12 mouse cellular contexts compared by ENCODE assay signal in genomic region chr15:27506127-27506886, GRCm38 (mm10). TPM values are rescaled to one million over a fixed set of nuclear protein-coding genes. Genes with fewer than 3 reads are reported as not detected.
DNase-seq lines count a peak whose midpoint lies in the region; ATAC-seq and TF ChIP-seq lines count a peak whose summit lies in the region.
"Had no signal": no experiment of that assay in that cellular context is flagged by ENCODE, and none has a peak within 500 bp of the region (broad histone marks: within the 10 kb centered on the region; RNA-seq: fewer than 3 reads in every experiment).

No protein-coding gene starts in this region.

- TF ChIP-seq CTCF in liver, adult 2 months (IDR thresholded peaks at IDR 0.05; ENCODE audit: low read depth, low read length) = no peak

- no peak overlapping the region for H3K4me3 ChIP-seq in forebrain, embryonic 10.5 days
- no peak overlapping the region for H3K4me3 ChIP-seq in forebrain, embryonic 11.5 days (ENCODE audit: low read depth, low read length)
- H3K4me3 ChIP-seq in midbrain, embryonic 11.5 days (ENCODE audit: low read depth, low read length) = no peak overlapping the region
- H3K4me3 ChIP-seq in midbrain, embryonic 10.5 days = no peak overlapping the region
- no peak overlapping the region for H3K4me3 ChIP-seq in liver, adult 2 months (ENCODE audit: insufficient read depth, low read depth, low read length)
- H3K4me3 ChIP-seq: hindbrain, embryonic 13.5 days had no signal

- no peak for TF ChIP-seq POLR2A in liver, adult 2 months (IDR thresholded peaks at IDR 0.05; ENCODE audit: extremely low read depth, insufficient read depth, low read length)

- H3K4me1 ChIP-seq in forebrain, embryonic 10.5 days = peaks cover 23% of the 10 kb centered on the region
- H3K4me1 ChIP-seq in forebrain, embryonic 11.5 days (replicated peaks; ENCODE audit: control insufficient read depth, insufficient read depth, low read length) = 0 out of 2 replicates have a peak, but pooled peaks cover 2% of the 10 kb centered on the region
- no peaks in the 10 kb centered on the region for H3K4me1 ChIP-seq in midbrain, embryonic 11.5 days (ENCODE audit: control insufficient read depth, insufficient read depth, low read length)
- peaks cover 18% of the 10 kb centered on the region for H3K4me1 ChIP-seq in midbrain, embryonic 10.5 days
- no peaks in the 10 kb centered on the region for H3K4me1 ChIP-seq in liver, adult 2 months (ENCODE audit: control insufficient read depth, insufficient read depth, low read length)

- no peaks in the 10 kb centered on the region for H3K36me3 ChIP-seq in forebrain, embryonic 10.5 days (replicated peaks)
- no peaks in the 10 kb centered on the region for H3K36me3 ChIP-seq in forebrain, embryonic 11.5 days (ENCODE audit: control insufficient read depth, insufficient read depth, low read length)
- no peaks in the 10 kb centered on the region for H3K36me3 ChIP-seq in midbrain, embryonic 11.5 days (ENCODE audit: control insufficient read depth, insufficient read depth, low read length)
- H3K36me3 ChIP-seq in midbrain, embryonic 10.5 days = no peaks in the 10 kb centered on the region
- no peaks in the 10 kb centered on the region for H3K36me3 ChIP-seq in liver, adult 2 months (ENCODE audit: control insufficient read depth, insufficient read depth, low read length)
- H3K36me3 ChIP-seq: hindbrain, embryonic 13.5 days had no signal

- H3K27me3 ChIP-seq in forebrain, embryonic 10.5 days (ENCODE audit: poor library complexity, severe bottlenecking) = no peaks in the 10 kb centered on the region
- H3K27me3 ChIP-seq in forebrain, embryonic 11.5 days (ENCODE audit: control insufficient read depth, insufficient read depth, low read length) = no peaks in the 10 kb centered on the region
- H3K27me3 ChIP-seq in midbrain, embryonic 11.5 days (ENCODE audit: control insufficient read depth, insufficient read depth, low read length) = no peaks in the 10 kb centered on the region
- H3K27me3 ChIP-seq in midbrain, embryonic 10.5 days (ENCODE audit: low read depth, poor library complexity, severe bottlenecking) = no peaks in the 10 kb centered on the region
- H3K27me3 ChIP-seq in liver, adult 2 months (ENCODE audit: control insufficient read depth, insufficient read depth, low read length) = no peaks in the 10 kb centered on the region
- H3K27me3 ChIP-seq: hindbrain, embryonic 13.5 days had no signal

- no peak overlapping the region for H3K4me2 ChIP-seq in forebrain, embryonic 11.5 days (ENCODE audit: low read depth, low read length, severe bottlenecking)
- no peak overlapping the region for H3K4me2 ChIP-seq in midbrain, embryonic 11.5 days
- H3K4me2 ChIP-seq: hindbrain, embryonic 13.5 days had no signal

- 75% methylated on average over 5 of the region's 5 CpGs for WGBS in forebrain, embryonic 10.5 days
- WGBS in forebrain, embryonic 11.5 days = 75% methylated on average over 5 of the region's 5 CpGs
- WGBS in midbrain, embryonic 11.5 days = 61% methylated on average over 5 of the region's 5 CpGs
- 75% methylated on average over 5 of the region's 5 CpGs for WGBS in midbrain, embryonic 10.5 days
- WGBS in liver, adult 2 months = 33% methylated on average over 5 of the region's 5 CpGs

- no peaks in the 10 kb centered on the region for H3K9me3 ChIP-seq in forebrain, embryonic 10.5 days
- H3K9me3 ChIP-seq in forebrain, embryonic 11.5 days (ENCODE audit: control insufficient read depth, low read length) = no peaks in the 10 kb centered on the region
- no peaks in the 10 kb centered on the region for H3K9me3 ChIP-seq in midbrain, embryonic 11.5 days (ENCODE audit: control insufficient read depth, low read length)
- no peaks in the 10 kb centered on the region for H3K9me3 ChIP-seq in midbrain, embryonic 10.5 days (replicated peaks)
- H3K9me3 ChIP-seq: hindbrain, embryonic 13.5 days had no signal

- ATAC-seq in forebrain, embryonic 11.5 days (replicated peaks; ENCODE audit: low FRiP score) = no peak
- peak; percentile 57 for ATAC-seq in midbrain, embryonic 11.5 days (ENCODE audit: low FRiP score)
- ATAC-seq: forebrain, embryonic 16.5 days had no signal

- no peak for DNase-seq in forebrain, embryonic 10.5 days (ENCODE audit: extremely low spot score, low spot score)
- DNase-seq in forebrain, embryonic 11.5 days (ENCODE audit: low spot score) = no peak
- DNase-seq in midbrain, embryonic 11.5 days (ENCODE audit: low spot score, missing footprints) = no peak
- DNase-seq in midbrain, embryonic 10.5 days (ENCODE audit: low spot score) = no peak
- DNase-seq in liver, adult 2 months (ENCODE audit: extremely low read depth, low read depth, low spot score) = peak; percentile 43
- peak; percentile 68 for DNase-seq in yolk sac, embryonic 10.5 days (ENCODE audit: low spot score)
- no peak for DNase-seq in T-cell, adult 2 months (ENCODE audit: low spot score)
- no peak for DNase-seq in layer of hippocampus, postnatal 25 days (ENCODE audit: extremely low spot score in 1 of 2, low spot score in 1 of 2)
- DNase-seq: layer of hippocampus, adult 9-11 months; lung, postnatal 10 days had no signal

- no peak overlapping the region for H3K9ac ChIP-seq in forebrain, embryonic 11.5 days (ENCODE audit: low read length)
- no peak overlapping the region for H3K9ac ChIP-seq in midbrain, embryonic 11.5 days (ENCODE audit: low read length)
- no peak overlapping the region for H3K9ac ChIP-seq in liver, adult 2 months (ENCODE audit: low read depth, low read length)
- H3K9ac ChIP-seq: hindbrain, embryonic 13.5 days had no signal

- 0 out of 2 replicates have a peak overlapping the region, but pooled peaks have one; percentile 7 for H3K27ac ChIP-seq in forebrain, embryonic 10.5 days
- no peak overlapping the region for H3K27ac ChIP-seq in forebrain, embryonic 11.5 days (ENCODE audit: low read depth, low read length)
- H3K27ac ChIP-seq in midbrain, embryonic 11.5 days (ENCODE audit: low read depth, low read length) = no peak overlapping the region
- H3K27ac ChIP-seq in midbrain, embryonic 10.5 days (replicated peaks) = no peak overlapping the region
- no peak overlapping the region for H3K27ac ChIP-seq in liver, adult 2 months (replicated peaks; ENCODE audit: insufficient read depth, low read depth, low read length)
- H3K27ac ChIP-seq: hindbrain, embryonic 13.5 days had no signal

- peaks cover 2% of the 10 kb centered on the region; the same call in 1 of the 2 replicates for H3K79me2 ChIP-seq in liver, adult 2 months (ENCODE audit: control insufficient read depth, insufficient read depth, low read length)

RNA-seq across cellular contexts. Expression of gene Ank, which starts 39.8 kb away (rescaled TPM):
- 5.4 and 5.5 TPM in 2 replicates for polyA plus RNA-seq in forebrain, embryonic 10.5 days (2016; fragmentation: Nextera tagmentation; extraction: Ambion mirVana)
- polyA plus RNA-seq in forebrain, embryonic 11.5 days (2014; fragmentation: Nextera tagmentation; extraction: Ambion mirVana) = 6.8 and 7.5 TPM in 2 replicates
- 8.2 and 8.6 TPM in 2 replicates for polyA plus RNA-seq in midbrain, embryonic 11.5 days (2014; fragmentation: Nextera tagmentation; extraction: Ambion mirVana)
- polyA plus RNA-seq in midbrain, embryonic 10.5 days (2016; fragmentation: Nextera tagmentation; extraction: Ambion mirVana) = 6.3 and 6.4 TPM in 2 replicates
- total RNA-seq in liver, adult 2 months (2014; rRNA removed) = 12.3 and 12.6 TPM in 2 replicates
- polyA plus RNA-seq in liver, adult 2 months (2012; rRNA removed) = 22.6 and 25.3 TPM in 2 replicates
- 100 to 1,000 TPM; 159 to 164 TPM for total RNA-seq in layer of hippocampus, postnatal 25 days (2021)

Comparison
In these comparisons a context has a peak if more than half of its experiments do, and no peak if none do; other contexts are left out.
1. DNase-seq: peak in liver, adult 2 months (single experiment) and yolk sac, embryonic 10.5 days (single experiment); none in forebrain, embryonic 10.5 days (single experiment), forebrain, embryonic 11.5 days (single experiment), midbrain, embryonic 11.5 days (single experiment), midbrain, embryonic 10.5 days (single experiment), T-cell, adult 2 months (single experiment) and layer of hippocampus, postnatal 25 days (0 of 2).